Mouse (Mus musculus): ENCODE measurements around the gene Csn1s2b. TPM values are rescaled to one million over a fixed set of nuclear protein-coding genes. Genes with fewer than 3 reads are reported as not detected.
A peak's percentile ranks its signal among the peaks of the same experiment; 100 is the strongest.

The Csn1s2b gene
- total and polyA plus RNA-seq, 3 experiments, result not detected

DNA sequence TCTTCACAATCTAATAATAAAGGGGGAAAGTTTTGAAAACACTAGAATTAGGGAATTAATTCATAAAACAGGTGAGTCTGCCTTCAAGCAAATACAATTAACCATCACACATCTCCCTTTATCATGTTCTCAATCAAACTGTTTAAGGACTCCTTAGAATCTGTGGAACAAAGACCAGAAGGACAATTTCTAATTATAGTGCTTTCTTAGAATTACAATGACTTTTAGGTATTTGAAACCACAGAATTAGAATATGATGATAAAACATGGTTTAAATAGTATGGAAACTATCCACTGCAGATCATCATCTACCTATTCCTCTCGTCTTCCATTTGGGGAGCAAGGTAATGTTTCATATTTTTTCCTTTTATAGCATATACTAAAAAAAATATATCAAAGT lies 33.6 kb upstream of the Csn1s2b start, which contains the start of gene Csn1s2a:
Gene Csn1s2a, plus strand, starts transcription at position 301 of the 400 bp plus-strand sequence.
- Histone ChIP-seq H3K27ac (ENCODE audit: insufficient read depth, low read depth) (no peak within 1 kb of the TSS), H3K9me3 (replicated peaks; ENCODE audit: low read length) (no peaks in the 10 kb centered on the region), H3K4me3 (replicated peaks in 1 of 3; ENCODE audit: low read depth in 2 of 3, low read length in 2 of 3, poor library complexity in 1 of 3) (no peak within 1 kb of the TSS), H3K4me1 (ENCODE audit: control insufficient read depth in 1 of 2, insufficient read depth in 2 of 2) (no peaks in the 10 kb centered on the region), H3K36me3 (replicated peaks in 1 of 2; ENCODE audit: control insufficient read depth in 1 of 2, insufficient read depth in 1 of 2, low read length in 1 of 2) (no peaks in the 10 kb centered on the region), H3K79me2 (replicated peaks; ENCODE audit: control insufficient read depth, extremely low read depth, insufficient read depth, poor library complexity, severe bottlenecking) (no peaks in the 10 kb centered on the region), H3K4me2 (ENCODE audit: insufficient read depth, low read depth, poor library complexity, severe bottlenecking) (no peak within 1 kb of the TSS), H3K27me3 (replicated peaks) (no peaks in the 10 kb centered on the region), H3K9ac (ENCODE audit: insufficient read depth, low read depth) (no peak within 1 kb of the TSS)
- dilution Hi-C loops (cut with MboI; ENCODE audit: extremely low pct_ligation_motif_present, extremely low pct_unique_long_range_greater_than_20kb, low sequenced_read_pairs), result no loop called here
- in situ Hi-C loops (cut with MboI; ENCODE audit: low pct_ligation_motif_present, low pct_unique_long_range_greater_than_20kb, low sequenced_read_pairs), result no loop called here
- TF ChIP-seq ZC3H11A (IDR thresholded peaks at IDR 0.05; ENCODE audit: low read depth, low read length), result no peak
- no peak for TF ChIP-seq POLR2A (IDR thresholded peaks at IDR 0.05; ENCODE audit: low read depth, low read length)
- DNase-seq (ENCODE audit: extremely low read depth), result no peak

DNA sequence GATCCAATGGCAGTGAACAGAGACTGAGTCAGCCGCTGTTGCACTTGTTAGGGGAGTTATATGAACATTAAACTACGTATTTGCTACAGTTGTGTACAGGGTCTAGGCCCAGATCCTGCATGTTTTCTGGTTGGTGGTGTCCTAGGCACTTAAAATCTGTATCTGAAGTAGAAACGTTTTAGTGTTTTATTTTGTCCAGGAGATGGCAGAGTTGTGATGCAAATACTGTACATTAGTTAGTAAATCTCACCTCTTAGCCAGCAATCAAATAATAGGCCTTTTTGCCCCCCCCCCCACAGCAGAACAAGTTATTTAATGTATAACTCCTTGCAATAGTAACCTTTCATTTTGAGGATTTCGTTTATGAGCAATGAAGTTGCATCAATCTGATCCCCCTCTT lies 25.2 kb upstream of the Csn1s2b start:
- Histone ChIP-seq H3K4me3 (replicated peaks in 1 of 3; ENCODE audit: low read depth in 2 of 3, low read length in 2 of 3, poor library complexity in 1 of 3) (no peak overlapping the region), H3K9ac (ENCODE audit: insufficient read depth, low read depth) (no peak overlapping the region), H3K4me1 (ENCODE audit: control insufficient read depth in 1 of 2, insufficient read depth in 2 of 2) (no peaks in the 10 kb centered on the region), H3K4me2 (ENCODE audit: insufficient read depth, low read depth, poor library complexity, severe bottlenecking) (no peak overlapping the region), H3K27ac (ENCODE audit: insufficient read depth, low read depth) (no peak overlapping the region), H3K79me2 (replicated peaks; ENCODE audit: control insufficient read depth, extremely low read depth, insufficient read depth, poor library complexity, severe bottlenecking) (no peaks in the 10 kb centered on the region), H3K9me3 (replicated peaks; ENCODE audit: low read length) (no peaks in the 10 kb centered on the region), H3K27me3 (replicated peaks) (no peaks in the 10 kb centered on the region), H3K36me3 (replicated peaks in 1 of 2; ENCODE audit: control insufficient read depth in 1 of 2, insufficient read depth in 1 of 2, low read length in 1 of 2) (no peaks in the 10 kb centered on the region)
- in situ Hi-C loops (cut with MboI; ENCODE audit: low pct_ligation_motif_present, low pct_unique_long_range_greater_than_20kb, low sequenced_read_pairs), result no loop called here
- peak; percentile 3 for DNase-seq (ENCODE audit: extremely low read depth)
- dilution Hi-C loops (cut with MboI; ENCODE audit: extremely low pct_ligation_motif_present, extremely low pct_unique_long_range_greater_than_20kb, low sequenced_read_pairs), result no loop called here
- TF ChIP-seq MAX (IDR thresholded peaks at IDR 0.05; ENCODE audit: low read length) (no peak), CTCF (conservative IDR thresholded peaks at IDR 0.05 in 1 of 2, IDR thresholded peaks at IDR 0.05 in 1 of 2; ENCODE audit: low read depth in 2 of 2, low read length in 2 of 2) (peak in 1 of 2 experiments; percentile 44; a peak in 2 of 4 replicates), RAD21 (IDR thresholded peaks at IDR 0.05; ENCODE audit: low read depth, low read length) (peak; percentile 43)

GRCm38 (mm10) chr5:87809253-87809652 lies 1.4 kb downstream of the Csn1s2b start:
- Histone ChIP-seq H3K36me3 (replicated peaks in 1 of 2; ENCODE audit: control insufficient read depth in 1 of 2, insufficient read depth in 1 of 2, low read length in 1 of 2) (no peaks in the 10 kb centered on the region), H3K4me2 (ENCODE audit: insufficient read depth, low read depth, poor library complexity, severe bottlenecking) (peak overlapping the region; percentile 21; the same call in 1 of the 2 replicates), H3K9ac (ENCODE audit: insufficient read depth, low read depth) (no peak overlapping the region), H3K79me2 (replicated peaks; ENCODE audit: control insufficient read depth, extremely low read depth, insufficient read depth, poor library complexity, severe bottlenecking) (no peaks in the 10 kb centered on the region), H3K27ac (ENCODE audit: insufficient read depth, low read depth) (no peak overlapping the region), H3K27me3 (replicated peaks) (no peaks in the 10 kb centered on the region), H3K4me3 (replicated peaks in 1 of 3; ENCODE audit: low read depth in 2 of 3, low read length in 2 of 3, poor library complexity in 1 of 3) (no peak overlapping the region), H3K4me1 (ENCODE audit: control insufficient read depth in 1 of 2, insufficient read depth in 2 of 2) (no peaks in the 10 kb centered on the region), H3K9me3 (replicated peaks; ENCODE audit: low read length) (no peaks in the 10 kb centered on the region)
- no peak for TF ChIP-seq MAFK (IDR thresholded peaks at IDR 0.05; ENCODE audit: insufficient replicate concordance, low read length)
- TF ChIP-seq RCOR1 (conservative IDR thresholded peaks at IDR 0.05; ENCODE audit: low read depth, low read length), result no peak
- TF ChIP-seq RAD21 (IDR thresholded peaks at IDR 0.05; ENCODE audit: low read depth, low read length), result peak; percentile 32
- no peak for TF ChIP-seq KAT2A (IDR thresholded peaks at IDR 0.05; ENCODE audit: insufficient replicate concordance, low read length)
- TF ChIP-seq SMC3 (IDR thresholded peaks at IDR 0.05; ENCODE audit: low read depth, low read length), result peak; percentile 55
- no peak for TF ChIP-seq POLR2AphosphoS2 (IDR thresholded peaks at IDR 0.05; ENCODE audit: low read depth, low read length)
- peak; percentile 86 for TF ChIP-seq MYC (IDR thresholded peaks at IDR 0.05; ENCODE audit: low read depth, low read length)
- no peak for TF ChIP-seq USF1 (IDR thresholded peaks at IDR 0.05; ENCODE audit: low read depth, low read length)
- no peak for TF ChIP-seq JUN (IDR thresholded peaks at IDR 0.05; ENCODE audit: insufficient read depth, low read depth, low read length)
- TF ChIP-seq CTCF (conservative IDR thresholded peaks at IDR 0.05 in 1 of 2, IDR thresholded peaks at IDR 0.05 in 1 of 2; ENCODE audit: low read depth in 2 of 2, low read length in 2 of 2), result peak in 1 of 2 experiments; percentile 63; a peak in 2 of 4 replicates
- in situ Hi-C loops (cut with MboI; ENCODE audit: low pct_ligation_motif_present, low pct_unique_long_range_greater_than_20kb, low sequenced_read_pairs), result no loop called here
- dilution Hi-C loops (cut with MboI; ENCODE audit: extremely low pct_ligation_motif_present, extremely low pct_unique_long_range_greater_than_20kb, low sequenced_read_pairs), result no loop called here
- peak; percentile 35 for DNase-seq (ENCODE audit: extremely low read depth)
